Mouse (Mus musculus) bone marrow, adult 2 months (tissue): ENCODE measurements at regions not wholly inside any gene's neighbourhood (a gene's known extent, or its start where the extent isn't known, plus 50 kb on each side); places are given as distances from the start of the nearest gene placed in this dataset.
"Not testable (repeated sequence)": the region's sequence is repeated elsewhere in the genome, so short reads cannot be mapped to it uniquely, and the experiment has no call there.

Experiments used
- H3K27ac ChIP-seq: fragments of 200-500 bp; 2 replicates; pipeline ENCODE4 v1.5.1; 2012; ENCODE audit warnings: low read depth, mild to moderate bottlenecking, control low read depth, inconsistent platforms, low read length; ENCODE audit not compliant: control insufficient read depth, poor library complexity, insufficient read depth
- H3K4me1 ChIP-seq: fragments of 200-500 bp; 2 replicates; pipeline ENCODE4 v1.6.1; 2011; ENCODE audit warnings: low read length; ENCODE audit not compliant: control insufficient read depth, insufficient read depth
- H3K4me3 ChIP-seq: fragments of 200-500 bp; replicated peaks from 2 replicates; pipeline ENCODE3; 2011; ENCODE audit warnings: mild to moderate bottlenecking, low read depth, low read length, control low read depth; ENCODE audit not compliant: control insufficient read depth
- CTCF ChIP-seq: fragments of 200-500 bp; IDR thresholded peaks from 2 replicates; pipeline ENCODE4 v1.5.1; 2011; ENCODE audit warnings: low read length, control low read depth; ENCODE audit not compliant: control insufficient read depth, insufficient read depth
- POLR2A ChIP-seq: fragments of 200-500 bp; IDR thresholded peaks from 2 replicates; pipeline ENCODE4 v1.6.1; 2011; ENCODE audit warnings: low read depth, mild to moderate bottlenecking, control low read depth, low read length, borderline replicate concordance; ENCODE audit not compliant: control insufficient read depth
- WGBS: fragments of 180-500 bp; shearing (Covaris S2); methylation state at CpG from one replicate; pipeline ENCODE4 v1.1.7; 2018; 5-methylcytosine and 5-hydroxymethylcytosine counted together

- Histone ChIP-seq H3K4me1 (no peaks in the 10 kb centered on the region), H3K4me3 (no peak overlapping the region), H3K27ac (no peak overlapping the region)
- 30% methylated on average over 4 of the region's 4 CpGs for WGBS
- TF ChIP-seq CTCF (no peak), POLR2A (no peak)
Observed at GRCm38 (mm10) chr12:113896152-113896551, 352.4 kb downstream of the Adam6a start.

- H3K27ac ChIP-seq, result no peak overlapping the region
- H3K4me1 ChIP-seq, result no peaks in the 10 kb centered on the region
- TF ChIP-seq POLR2A (no peak), CTCF (no peak)
- H3K4me3 ChIP-seq, result no peak overlapping the region
Observed at GRCm38 (mm10) chr12:113906459-113906858, 362.8 kb downstream of the Adam6a start.

GRCm38 (mm10) chr12:113907751-113908150, 364.0 kb downstream of the Adam6a start:
- WGBS, result 50% methylated on average over 1 of the region's 1 CpGs
- Histone ChIP-seq H3K4me3 (no peak overlapping the region), H3K27ac (no peak overlapping the region), H3K4me1 (no peaks in the 10 kb centered on the region)
- no peak for TF ChIP-seq POLR2A
- no peak for TF ChIP-seq CTCF

GRCm38 (mm10) chr12:113911770-113912169, 368.1 kb downstream of the Adam6a start:
- WGBS, result 35% methylated on average over 3 of the region's 3 CpGs
- H3K4me1 ChIP-seq, result no peaks in the 10 kb centered on the region
- TF ChIP-seq CTCF, result peak; percentile 48
- TF ChIP-seq POLR2A, result no peak
- H3K4me3 ChIP-seq, result no peak overlapping the region
- H3K27ac ChIP-seq, result no peak overlapping the region

- no peaks in the 10 kb centered on the region for H3K4me1 ChIP-seq
- no peak overlapping the region for H3K4me3 ChIP-seq
- H3K27ac ChIP-seq, result no peak overlapping the region
- TF ChIP-seq CTCF, result no peak
- no peak for TF ChIP-seq POLR2A
Observed at GRCm38 (mm10) chr12:113940721-113941120, 397.0 kb downstream of the Adam6a start.

GRCm38 (mm10) chr12:113943661-113944327, 400.1 kb downstream of the Adam6a start:
- not testable (repeated sequence) for H3K27ac ChIP-seq, H3K4me3 ChIP-seq, H3K4me1 ChIP-seq
- 48% methylated on average over 1 of the region's 1 CpGs for WGBS

- not testable (repeated sequence) for H3K4me1 ChIP-seq, H3K4me3 ChIP-seq, H3K27ac ChIP-seq
- WGBS, result 70% methylated on average over 1 of the region's 1 CpGs
Observed at GRCm38 (mm10) chr12:113945786-113946185, 402.1 kb downstream of the Adam6a start.

- H3K27ac ChIP-seq, H3K4me3 ChIP-seq, H3K4me1 ChIP-seq: not testable (repeated sequence)
- 21% methylated on average over 4 of the region's 4 CpGs for WGBS
- TF ChIP-seq CTCF, result peak; percentile 34; the same call in 1 of the 2 replicates
Observed at GRCm38 (mm10) chr12:113948017-113948416, 404.3 kb downstream of the Adam6a start.

- H3K4me1 ChIP-seq, result no peaks in the 10 kb centered on the region
- WGBS, result 78% methylated on average over 6 of the region's 6 CpGs
- H3K27ac ChIP-seq, result no peak overlapping the region
- H3K4me3 ChIP-seq, result no peak overlapping the region
- no peak for TF ChIP-seq CTCF
- no peak for TF ChIP-seq POLR2A
Observed at GRCm38 (mm10) chr12:113974271-113974670, 430.6 kb downstream of the Adam6a start.
